Mouse (Mus musculus) thymus, adult 2 months (tissue): ENCODE data around the gene Sars.

ENCODE experiments used
- CTCF ChIP-seq: fragments of 200-500 bp; IDR thresholded peaks from 2 replicates; pipeline ENCODE4 v1.5.1; 2012; ENCODE audit warnings: mild to moderate bottlenecking, control low read depth, low read length, moderate library complexity, borderline replicate concordance; ENCODE audit not compliant: control insufficient read depth, poor library complexity, insufficient read depth; ENCODE audit errors: extremely low read depth
- POLR2A ChIP-seq: fragments of 200-500 bp; IDR thresholded peaks from 2 replicates; pipeline ENCODE4 v1.6.1; 2012; ENCODE audit warnings: mild to moderate bottlenecking, low read length, control low read depth, moderate library complexity; ENCODE audit not compliant: control insufficient read depth, poor library complexity, insufficient read depth; ENCODE audit errors: extremely low read depth

DNA sequence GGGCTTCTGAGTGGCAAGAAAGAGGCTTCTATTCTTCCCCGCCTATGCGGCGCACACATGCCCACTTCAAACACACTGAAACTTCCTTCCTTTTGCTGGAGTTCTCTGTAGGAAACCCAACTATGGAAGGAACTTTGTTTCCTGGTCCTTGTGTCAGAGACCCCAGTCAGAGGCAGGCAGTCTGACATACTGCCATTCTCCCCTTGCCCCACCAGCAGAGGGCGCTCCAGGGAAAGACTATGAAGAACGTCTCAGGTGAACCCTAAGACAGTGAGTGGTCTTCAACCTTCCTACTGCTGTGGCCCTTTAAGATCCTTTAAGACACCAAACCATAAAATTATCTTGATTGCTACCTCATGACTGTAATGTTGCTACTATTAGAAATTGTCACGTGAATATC, 21.4 kb upstream of the Sars start:
- peak; percentile 67; the same call in 1 of the 2 replicates for TF ChIP-seq CTCF
- TF ChIP-seq POLR2A = no peak
